Mouse (Mus musculus) adrenal gland, adult 8-10 months (tissue): Measurements from ENCODE around the gene Arid1a. TPM values are rescaled to one million over a fixed set of nuclear protein-coding genes. Genes with fewer than 3 reads are reported as not detected.

Experiments used
- DNase-seq: peaks from one replicate; pipeline ENCODE4 v3.0.0; 2022
- total RNA-seq, 4 experiments: library from RNA; stranded (reverse); gene quantifications; 2 replicates each; pipeline ENCODE4 v1.2.4; 2022

Arid1a gene
- 10 to 100 TPM; 50.7 to 84.3 (median 61.1) TPM for total RNA-seq

DNA sequence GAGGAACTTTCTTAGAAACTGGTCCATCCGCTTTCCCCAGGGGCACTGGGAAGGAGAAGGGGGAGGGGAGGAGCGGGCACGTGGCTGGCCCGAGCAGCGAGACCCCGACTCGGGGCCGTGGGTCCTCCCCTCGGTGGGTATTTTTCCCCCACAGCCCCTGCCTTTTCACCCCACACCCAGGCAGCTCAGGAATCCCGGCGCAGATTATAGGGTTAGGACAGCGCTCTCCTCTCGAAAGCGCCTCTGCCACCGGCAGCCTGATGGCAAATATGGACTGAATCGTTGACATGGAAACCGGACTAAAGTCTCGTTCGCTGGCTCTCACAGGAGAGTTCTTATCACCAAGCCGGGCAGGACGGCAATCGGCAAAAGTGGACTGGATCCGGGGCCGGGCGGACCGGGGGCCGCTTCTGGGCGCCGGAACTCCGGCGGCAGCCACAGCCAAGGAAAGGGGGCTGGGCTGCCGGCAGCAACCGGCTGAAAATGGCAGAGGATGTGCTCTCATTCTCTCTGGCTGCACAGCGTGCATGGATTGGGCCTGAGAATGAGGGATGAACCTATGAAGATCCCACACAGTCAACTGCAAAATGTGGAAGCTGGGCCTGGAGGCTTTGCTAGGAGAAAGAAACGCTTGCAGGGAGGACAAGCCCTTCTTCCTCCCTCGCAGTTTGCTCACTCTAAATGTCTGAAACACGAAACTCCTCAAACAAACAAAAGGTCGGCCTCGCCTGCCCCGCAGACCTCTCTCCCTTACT, at the start of gene Arid1a:
Gene Arid1a, minus strand, starts transcription at position 256 of the 755 bp plus-strand sequence.
- peak; percentile 93 for DNase-seq

DNA sequence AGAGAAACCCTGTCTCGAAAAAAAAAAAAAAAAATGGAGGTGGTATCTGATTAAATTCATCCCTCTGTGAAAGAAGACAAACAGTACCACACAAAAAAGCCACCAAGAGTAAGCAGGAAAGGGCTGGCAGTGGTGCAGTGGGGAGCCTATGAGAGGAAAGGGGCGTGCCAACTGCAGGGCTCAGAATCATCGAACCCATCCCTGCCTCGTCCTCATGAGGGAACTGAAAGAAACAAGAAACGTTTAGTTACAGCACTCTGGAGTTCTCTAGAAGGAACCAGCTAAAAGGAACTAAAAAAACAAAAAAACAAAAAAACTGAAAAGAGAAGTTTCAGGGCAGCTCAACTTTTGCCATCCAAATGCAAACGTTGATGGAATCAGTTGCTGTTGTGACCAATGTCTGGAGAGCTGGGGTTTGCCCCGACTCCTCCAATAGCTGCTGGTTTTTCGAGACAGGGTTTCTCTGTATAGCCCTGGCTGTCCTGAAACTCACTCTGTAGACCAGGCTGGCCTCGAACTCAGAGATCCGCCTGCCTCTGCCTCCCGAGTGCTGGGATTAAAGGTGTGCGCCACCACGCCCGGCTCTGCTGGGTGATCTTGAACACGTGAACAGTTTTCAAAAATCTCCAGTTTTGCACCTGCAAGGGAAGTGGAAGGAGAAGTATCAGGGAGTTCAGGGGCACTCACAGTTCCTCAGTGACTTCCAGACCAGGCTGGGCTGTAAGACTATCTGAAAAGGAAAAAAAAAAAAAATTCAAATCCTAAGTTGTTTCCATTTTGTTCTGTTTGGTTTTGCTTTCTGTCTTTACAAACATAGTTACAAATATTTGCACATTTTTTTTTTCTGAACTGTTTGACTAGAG, 48.1 kb upstream of the Arid1a start:
- no peak for DNase-seq

DNA sequence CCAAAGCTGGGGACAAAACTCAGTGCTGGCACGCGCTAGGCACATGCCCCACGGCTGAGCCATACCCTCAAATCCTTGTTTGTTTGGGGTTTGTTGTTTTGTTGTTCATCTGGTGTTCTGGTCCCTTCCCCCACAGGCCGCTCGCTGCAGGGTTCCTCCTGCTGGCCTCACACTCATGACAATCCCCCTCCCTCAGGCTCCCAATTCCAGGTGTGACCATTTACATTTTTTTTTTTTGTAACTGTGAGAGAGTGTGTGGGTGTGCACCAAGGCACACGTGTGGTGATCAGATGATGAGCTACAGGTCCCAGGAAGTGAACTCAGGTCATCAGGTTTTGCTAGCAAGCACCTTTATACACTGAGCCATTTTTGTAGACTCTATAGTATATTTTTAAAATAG, 44.0 kb upstream of the Arid1a start:
- no peak for DNase-seq

DNA sequence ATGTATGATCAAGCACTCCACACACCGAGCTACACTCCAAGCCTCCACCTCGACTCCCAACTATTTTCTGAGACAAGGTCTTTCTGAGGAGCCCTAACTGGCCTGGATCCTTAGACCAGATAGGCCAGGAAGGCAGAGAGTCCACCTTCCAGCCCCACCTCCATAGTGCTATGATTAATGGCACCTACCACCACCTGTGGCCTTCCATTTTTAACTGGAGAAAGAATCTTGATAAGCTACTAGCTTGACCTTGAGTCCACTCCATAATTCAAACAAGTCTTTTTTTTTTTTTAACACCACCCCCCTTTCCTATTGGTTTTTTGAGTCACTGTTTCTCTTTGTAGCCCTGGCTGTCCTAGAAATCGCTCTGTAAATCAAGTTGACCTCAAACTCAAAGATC, 36.7 kb upstream of the Arid1a start:
- no peak for DNase-seq

DNA sequence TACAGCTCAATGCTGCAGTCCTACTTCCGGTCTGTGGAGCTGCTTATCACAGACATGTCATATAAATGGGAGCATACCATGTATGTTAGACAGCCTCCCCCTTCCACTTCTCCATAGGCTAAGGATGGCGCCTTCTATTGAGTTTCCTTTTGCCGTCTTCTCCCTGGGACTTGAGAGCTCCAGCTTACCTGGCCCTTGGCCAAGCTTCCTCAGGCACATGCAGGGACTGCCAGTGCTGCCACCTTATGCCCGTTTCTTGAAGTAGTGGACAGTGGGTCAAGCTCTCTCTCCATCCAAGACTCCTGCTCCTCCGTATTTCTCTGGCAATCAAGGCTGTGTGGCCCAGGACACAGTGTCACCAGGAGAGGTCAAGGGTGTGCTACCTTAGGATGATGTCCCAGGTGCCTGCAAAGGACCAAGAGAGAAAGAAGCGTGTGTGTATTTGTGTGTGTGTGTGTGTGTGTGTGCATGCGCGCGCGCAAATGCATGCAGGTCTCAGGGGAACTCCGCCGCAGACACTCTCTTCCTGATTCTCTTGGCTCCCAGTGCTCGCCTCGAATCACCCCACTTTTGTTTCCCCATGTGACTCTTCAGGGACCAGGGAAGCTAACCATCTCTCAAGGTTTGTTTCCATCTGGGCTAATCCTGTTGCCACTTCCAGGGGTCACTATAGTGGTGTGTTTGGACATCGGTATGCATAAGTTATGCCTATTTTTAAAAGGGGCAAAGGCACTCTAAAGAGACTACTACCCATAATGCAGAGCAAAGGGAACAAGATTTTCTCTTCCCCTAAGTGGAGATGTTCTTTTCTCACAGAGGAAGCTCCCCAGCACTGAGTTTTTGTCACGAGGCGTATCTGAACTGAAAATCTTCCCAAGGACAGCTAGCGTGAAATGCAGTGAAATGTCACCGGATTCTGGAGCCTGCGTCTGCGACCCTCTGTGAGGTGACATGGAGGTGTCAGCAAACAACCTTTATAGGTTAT, 18.3 kb upstream of the Arid1a start:
- peak; percentile 85 for DNase-seq

DNA sequence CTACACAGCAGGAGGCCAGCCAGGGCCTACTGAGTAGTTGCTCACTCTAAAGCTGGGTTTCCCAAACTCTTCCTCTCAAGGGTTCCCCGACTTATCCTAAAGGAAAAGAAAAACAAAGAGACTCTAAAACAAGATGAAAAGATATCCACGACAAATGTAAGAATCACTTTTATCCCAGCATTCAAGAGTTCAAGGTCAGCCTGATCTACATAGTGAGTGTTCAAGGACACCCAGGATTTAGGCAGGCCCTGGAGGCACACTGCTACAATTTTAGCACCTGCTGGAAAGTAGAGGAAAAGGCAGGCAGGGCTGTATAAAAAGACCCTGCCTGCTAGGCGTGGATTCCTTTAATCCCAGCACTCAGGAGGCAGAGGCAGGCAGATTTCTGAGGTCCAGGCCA, 12.6 kb upstream of the Arid1a start:
- DNase-seq, result no peak

DNA sequence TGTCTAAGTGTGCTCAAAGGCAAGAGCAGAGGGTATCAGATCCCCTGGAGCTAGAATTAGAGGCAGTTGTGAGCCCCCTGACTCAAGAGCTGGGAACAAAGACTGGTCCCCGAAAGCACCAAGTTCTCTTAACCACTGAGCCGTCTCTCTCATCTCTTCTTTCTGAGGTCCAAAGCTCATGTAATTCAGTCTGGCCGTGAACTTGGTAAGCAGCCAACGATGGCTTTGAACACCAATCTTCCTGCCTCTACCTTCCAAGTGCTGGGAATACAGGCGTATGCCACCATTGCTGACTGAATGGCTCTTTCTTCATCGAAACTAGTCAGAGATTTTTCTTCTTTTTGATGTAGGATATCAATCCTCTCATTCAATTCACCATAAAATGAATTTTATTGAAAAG, 6.5 kb upstream of the Arid1a start:
- DNase-seq, result no peak

DNA sequence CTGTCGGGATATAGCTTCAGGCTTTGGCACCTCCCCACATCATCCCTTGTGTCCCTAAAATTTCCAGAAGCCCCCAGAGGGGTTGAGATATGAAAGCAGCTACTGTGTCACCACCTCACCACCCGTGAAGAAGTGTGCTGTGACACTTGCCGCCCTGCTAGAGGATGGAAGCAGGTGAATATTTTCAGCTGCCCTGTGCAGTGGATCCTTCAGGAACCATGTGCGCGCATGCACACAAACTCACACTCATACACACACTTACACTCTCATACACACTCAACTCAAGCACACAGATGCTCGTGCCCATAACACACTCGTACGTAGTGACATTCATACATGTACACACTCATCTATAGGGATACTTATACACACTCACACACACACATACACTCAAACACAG, 3.1 kb upstream of the Arid1a start:
- DNase-seq, result no peak

DNA sequence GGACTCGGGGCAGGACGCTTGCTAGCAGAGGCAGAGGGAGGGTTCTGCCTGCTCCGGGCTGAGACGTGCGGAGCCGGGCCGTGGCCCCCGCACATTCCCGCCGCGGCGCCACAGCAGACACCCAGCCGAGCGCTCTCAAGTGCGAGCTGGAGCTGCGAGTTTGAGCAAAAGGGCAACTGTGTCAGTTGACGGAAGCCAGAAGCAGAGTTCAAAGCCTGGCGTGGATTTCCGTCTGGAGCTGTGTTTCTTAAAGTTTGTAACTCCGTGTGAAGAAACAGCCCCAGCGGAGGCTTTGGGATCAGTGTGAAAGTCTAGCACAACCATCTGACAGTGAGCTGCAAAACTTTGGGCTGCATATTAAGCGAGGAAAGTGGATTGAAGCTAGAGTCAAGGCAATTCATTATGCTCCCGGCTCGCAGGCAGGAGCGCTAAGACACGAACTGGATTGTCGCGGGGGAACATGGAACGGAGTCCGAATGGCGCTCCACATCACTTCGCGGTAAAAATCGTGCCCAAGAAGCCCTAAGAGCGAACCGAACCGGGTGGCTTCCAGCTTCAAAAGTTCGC, 783 bp upstream of the Arid1a start:
- peak; percentile 81 for DNase-seq

DNA sequence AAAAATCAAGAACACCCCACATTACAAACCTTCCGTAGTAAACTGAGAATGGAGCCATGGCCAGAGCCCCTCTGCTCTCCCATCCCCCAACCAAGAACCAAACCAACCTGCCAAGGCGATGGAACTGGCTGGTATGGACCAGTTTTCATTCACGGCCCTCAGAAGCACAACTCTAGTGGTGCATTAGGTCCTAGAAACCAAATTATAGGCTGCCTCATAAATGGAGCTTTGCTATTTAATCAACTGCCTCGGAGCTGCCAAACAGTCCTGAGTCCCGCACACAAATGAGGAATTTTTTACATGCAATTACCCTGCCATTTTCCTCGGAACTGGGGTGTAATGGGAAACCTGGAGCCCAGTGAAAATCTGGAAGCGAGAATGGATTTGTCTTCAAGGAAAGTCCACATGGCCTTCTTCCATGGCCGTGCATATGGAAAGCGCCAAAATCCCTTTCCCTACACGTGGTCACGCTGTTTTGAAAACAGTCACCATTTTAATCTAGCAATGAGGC, 653 bp downstream of the Arid1a start:
- no peak for DNase-seq

DNA sequence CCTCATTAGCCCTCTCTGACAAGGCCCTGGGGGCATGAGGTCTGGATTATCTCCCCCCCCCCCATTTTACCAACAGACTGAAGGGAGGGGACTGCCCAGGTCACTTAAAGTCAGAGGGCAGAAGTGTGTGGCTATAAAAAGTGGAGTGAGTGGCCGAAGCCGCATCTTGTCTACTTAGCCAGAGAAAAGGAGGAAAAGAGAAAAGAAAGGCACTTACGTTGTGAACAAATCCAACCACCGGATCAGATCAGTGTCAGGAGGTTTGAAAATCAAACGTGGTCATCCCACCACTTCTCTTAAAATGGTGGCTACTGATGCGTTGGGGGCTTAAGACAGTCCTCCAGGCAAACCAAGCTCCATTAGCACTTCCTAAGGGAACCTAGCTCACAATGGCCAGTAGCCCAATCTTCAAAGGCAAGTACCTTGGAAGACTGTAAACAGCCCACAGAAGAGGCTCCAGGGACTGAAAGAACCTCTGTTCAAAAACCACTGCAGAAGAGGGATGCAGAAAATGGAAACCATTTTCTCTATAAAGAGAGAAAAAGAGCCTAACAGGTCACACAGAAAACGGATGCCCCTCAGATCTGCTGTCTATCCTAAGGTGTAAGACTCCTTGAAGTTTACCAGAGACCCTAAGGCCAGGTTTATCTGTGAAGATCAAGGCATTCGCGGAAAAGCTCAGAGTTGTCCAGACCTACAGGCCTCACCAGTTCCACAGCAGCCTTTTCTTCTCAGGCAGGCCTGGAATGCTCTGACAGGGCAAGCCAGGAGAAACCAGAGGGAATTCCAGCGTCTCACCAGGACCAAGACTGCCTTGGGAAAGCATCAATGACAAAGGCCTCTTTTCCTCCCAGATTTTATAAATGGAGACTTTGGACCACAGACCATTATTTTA, 1.5 kb downstream of the Arid1a start:
- no peak for DNase-seq

DNA sequence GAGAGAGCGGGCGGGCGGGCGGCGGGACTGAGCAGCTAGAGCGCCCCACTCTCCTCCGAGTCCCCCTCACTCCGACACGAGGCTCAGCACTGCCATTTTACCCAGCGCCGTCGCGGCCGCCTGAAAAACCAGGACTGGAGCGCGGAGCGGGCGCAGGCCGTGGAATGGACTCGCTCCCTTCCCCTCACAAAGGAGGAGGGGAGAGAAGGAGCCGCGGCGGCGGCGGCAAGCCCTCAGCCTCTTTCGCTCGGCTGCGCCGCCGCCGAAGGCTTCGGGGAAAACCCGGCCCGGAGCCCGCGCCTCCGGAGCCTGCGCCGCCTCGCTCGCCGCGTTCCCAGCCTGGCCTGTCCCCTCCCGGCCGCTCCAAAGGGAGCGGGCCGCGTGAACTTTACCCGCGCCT, 2.3 kb downstream of the Arid1a start:
- DNase-seq, result peak; percentile 96

DNA sequence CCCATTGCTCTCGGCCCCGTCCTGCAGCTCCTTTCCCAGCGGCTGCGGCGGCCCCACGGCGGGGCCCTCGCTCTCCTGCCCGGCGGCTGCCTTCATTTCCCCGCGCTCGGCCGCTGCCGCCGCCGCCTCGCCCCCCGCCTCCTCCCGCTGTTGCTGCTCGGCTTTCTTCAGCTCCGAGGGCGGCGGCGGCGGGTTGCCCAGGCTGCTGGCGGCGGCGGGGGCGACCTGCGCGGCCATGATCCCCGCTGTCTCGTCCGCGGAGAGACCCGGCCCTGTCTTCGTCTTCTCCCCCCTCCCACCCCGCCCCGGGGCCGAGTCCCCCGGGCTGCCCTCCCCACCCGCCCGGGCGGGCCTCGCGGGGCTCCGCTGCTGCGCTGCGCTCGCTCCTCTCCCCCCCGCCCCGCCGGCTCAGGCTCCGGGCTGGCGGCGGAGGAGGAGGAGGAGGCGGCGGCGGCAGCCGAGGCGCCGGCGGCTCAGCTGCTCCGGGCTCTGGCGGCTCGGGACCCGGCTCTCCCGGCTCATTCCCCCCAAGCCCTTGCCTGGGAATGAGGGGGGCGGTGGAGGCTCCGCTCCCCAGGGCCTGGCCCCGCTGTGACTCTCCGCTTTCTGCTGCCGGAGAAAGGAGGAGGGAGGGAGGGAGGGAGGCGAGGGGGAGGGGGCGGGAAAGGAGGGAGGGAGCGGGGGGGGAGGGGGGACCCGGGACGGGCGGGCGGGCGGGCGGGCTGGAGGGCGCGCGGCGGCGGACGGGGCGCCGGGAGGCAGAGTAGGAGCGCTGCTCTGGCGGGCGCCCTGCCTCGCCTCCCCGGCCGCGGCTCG, 3.0 kb downstream of the Arid1a start:
- DNase-seq, result peak; percentile 66

DNA sequence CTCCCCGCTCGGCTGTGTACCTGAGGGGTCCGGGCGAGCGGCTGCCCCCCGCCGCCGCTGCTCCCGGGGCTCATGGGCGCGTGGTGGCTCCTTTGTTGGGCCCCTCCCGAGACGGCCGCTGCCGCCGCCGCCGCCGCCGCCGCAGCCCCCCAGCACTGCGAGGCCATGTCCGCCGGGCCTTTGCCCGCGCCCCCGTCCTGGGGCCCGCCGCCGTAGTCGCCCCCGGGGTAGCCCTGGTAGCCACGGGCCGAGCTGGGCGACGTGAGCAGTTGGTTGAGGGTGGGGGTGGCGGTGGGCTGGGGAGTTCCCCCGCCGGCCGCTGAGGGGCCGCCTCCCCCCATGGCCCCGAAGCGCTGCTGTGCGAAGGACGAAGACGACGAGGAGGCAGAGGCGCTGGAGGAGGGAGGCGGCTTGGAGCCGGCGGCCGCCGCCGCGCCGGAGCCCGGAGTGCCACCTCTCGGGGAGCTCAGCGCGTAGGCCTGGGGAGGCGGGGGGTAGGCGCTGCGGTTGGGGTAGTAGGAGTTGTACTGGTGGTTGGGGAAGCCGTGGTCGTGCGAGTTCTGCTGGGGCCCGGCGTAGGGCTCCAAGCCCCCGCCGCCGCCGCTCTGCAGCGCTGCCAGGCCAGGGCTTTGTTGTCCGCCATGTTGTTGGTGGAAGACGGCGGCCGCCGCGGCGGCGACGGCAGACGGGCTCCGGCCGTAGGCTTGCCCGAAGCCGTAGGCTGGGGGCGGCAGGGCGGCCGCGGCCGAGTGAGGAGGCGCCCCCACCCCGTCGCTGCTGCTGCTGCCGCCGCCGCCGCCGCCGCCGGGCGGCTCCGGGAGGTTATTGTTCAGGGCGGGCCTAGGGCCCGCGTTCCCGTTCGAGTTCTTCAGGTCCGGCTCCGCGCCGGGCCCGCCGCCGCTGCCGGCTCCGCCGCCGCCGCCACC, 3.9 kb downstream of the Arid1a start:
- peak; percentile 47 for DNase-seq

DNA sequence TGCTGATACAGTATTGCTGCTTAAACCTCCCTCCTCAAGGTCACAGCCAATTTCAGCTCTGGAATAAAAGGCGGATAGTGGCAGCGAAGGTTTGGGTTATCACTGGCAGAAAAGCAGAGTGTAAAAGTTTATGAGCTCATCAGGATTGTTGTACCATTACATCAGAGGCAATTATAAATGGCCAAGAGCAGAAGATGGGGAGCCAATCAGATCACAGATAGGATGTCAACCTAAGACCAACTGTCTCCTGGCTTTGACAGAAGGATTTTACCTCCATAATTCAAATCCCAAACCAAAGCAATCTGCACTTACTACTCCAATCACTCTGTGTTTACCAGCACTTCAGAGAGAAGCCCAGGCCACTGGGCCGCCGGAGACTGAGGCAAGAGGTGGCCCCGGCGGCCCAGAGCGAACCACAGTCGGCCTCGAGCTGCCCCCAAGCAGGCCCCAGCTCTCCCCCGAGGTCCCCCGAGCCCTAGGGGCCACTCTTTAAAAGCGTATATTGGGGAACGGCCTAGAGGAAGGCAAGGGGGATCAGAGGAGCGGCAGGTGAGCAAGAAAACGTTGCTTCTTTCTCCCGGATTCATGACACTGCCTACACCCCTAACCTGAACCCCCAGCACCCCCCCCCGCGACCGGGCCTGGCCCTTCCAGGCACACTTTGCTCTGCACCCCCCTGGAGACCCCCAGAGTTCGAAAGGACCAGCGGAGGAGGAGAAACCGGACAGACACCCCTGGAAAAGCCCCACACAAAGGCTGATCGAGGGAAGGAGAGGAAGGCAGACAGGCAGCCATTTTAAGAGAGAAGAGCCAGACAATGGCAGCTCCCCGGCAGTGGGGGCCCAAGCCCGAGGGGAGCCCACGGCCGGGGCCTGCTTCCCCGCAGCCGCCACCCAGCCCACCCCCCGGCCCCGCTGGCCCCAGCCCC, 4.8 kb downstream of the Arid1a start:
- peak; percentile 51 for DNase-seq

DNA sequence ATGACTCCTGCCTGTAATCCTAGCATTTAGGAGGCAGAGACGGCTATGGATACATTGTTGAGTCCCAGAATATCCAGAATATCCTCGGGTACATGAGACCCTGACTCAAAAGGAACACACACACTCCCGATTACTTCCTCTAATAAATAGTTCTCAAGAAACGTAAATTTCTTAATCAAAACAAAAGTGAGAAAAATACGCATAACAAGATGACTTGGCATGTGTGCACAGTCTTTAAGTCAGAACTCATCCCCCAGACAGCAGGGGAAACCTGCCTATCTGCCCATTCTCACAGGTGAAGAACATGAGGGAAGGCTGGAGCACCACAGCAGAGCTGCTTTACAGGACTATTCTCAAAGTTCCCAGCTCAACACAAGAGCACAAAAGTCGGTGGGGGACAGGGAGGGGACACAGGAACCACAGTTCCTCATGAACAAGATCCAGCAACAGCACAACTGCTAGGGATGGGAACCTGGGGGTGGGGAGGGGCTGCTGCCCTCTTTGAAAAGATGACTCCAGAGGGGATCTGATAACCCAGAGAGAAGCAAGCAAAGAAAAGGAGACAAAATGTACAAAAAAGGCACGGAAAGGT, 6.3 kb downstream of the Arid1a start:
- no peak for DNase-seq

DNA sequence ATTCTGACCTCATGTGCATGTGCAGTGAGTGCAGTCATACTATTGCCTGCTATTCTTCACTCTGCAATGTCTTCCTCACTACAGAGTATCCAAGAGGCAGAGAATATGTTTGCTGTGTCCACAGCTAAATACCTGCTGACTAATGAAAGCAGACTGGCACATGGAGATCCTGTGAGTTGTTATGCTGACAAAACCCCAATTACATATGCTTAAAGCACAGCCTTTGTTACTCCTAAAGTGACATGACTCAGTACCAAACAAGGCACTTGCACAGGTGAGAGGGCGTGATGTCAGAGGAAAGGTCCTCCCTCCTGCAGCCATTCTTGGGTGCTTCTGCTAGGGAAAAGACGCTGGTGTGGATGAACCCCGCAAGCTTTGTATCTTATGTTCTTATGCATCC, 21.3 kb downstream of the Arid1a start:
- DNase-seq, result no peak
